Mouse (Mus musculus): ENCODE measurements around the gene Plppr3. TPM values are rescaled to one million over a fixed set of nuclear protein-coding genes. Genes with fewer than 3 reads are reported as not detected.

Plppr3 gene
- total RNA-seq, 2 experiments from 2014 or later = 51.1 to 53.3 TPM

DNA sequence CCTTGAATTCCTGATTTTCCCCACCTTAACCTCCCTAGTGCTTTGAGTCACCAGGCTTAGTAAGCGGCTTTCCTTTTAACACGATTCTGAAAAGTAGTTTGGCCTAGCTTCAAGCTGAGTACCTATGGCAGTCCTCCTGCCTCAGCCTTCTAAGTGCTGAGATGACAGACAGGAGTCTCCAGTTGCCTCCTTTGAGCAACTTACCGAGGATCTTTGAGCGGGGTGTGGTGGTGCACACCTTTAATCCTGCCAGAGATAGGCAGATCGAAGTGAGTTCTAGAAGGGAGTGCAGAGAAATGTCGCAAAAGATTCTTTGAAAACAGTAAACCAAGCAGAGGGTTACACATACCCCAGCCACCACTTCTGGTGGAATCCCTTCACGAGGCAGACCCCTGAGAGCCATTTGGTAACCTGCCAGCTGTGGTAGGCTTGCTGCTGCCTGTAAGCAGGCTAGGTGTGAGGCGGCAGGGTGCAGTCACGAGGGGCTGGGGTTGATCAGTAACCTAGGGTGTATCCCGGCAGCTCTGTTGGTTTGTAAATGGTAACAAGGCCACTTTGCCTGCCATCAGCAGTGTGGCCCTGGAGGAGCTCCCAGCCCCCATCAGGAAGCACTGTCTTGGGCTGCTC, 18.8 kb downstream of the Plppr3 start:
- intact Hi-C loops (cut with DNase I) = loop anchor here (2.0 kb wide), 1 partner anchor 15 kb away; no protein-coding TSS in a partner anchor
- DNase-seq (ENCODE audit: low spot score in 2 of 2) = no peak

GRCm38 (mm10) chr10:79854801-79855541, 19.5 kb downstream of the Plppr3 start:
- peak in 1 of 2 experiments; percentile 67 for DNase-seq (ENCODE audit: low spot score in 2 of 2)
- intact Hi-C loops (cut with DNase I) = loop anchor here (2.0 kb wide), 1 partner anchor 14 kb away; no protein-coding TSS in a partner anchor

DNA sequence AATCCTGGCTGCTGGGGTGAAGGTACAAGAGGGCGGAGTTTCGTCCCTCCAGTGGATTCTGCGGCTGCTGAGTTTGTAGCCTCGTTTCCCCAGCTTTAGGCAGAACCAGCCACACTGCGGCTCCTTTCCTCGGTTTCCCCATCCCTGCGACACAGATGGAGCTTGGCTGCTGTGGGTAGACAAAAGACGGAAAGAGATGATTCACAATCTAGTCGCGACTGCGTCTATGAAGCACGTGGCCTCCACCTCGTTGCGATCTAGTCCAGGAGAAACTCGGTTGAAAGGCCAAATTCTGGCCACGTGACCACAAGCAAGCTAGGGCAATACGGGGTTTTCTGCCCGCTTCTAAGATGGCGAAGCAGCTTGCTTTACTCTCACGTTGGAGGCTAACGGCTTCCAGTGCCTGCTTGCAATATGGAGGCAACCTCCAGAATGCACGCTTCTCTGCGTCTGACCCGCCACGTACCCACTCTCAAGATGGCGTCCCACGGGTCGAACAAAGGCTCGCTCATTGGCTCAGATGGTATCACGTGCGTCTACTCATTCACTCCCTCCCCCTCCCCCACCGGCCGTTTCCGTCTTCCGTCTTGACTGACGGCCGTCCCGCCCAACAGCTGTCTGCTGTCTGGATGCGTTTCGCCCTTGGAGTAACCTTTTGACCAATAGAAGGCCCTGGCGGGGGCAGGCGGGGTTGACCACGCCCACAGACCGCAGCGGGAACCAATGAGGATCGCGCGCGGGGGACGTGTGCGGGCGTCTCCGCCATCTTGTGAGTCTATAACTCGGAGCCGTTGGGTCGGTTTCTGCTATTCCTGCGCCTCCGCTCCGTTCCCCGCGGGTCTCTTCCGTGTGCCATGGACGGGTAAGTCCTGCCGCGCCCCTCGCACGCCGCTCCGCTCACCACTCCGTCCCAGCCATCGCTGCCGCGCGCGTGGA, 20.3 kb downstream of the Plppr3 start, which contains the start of gene Ptbp1:
Ptbp1 (plus strand) TSS at position 568 of the 936 bp plus-strand sequence.
- intact Hi-C loops (cut with DNase I) = loop anchor here (2.0 kb wide), 1 partner anchor 13 kb away; no protein-coding TSS in a partner anchor
- DNase-seq (ENCODE audit: low spot score in 2 of 2) = peak; percentile 99 to 100

DNA sequence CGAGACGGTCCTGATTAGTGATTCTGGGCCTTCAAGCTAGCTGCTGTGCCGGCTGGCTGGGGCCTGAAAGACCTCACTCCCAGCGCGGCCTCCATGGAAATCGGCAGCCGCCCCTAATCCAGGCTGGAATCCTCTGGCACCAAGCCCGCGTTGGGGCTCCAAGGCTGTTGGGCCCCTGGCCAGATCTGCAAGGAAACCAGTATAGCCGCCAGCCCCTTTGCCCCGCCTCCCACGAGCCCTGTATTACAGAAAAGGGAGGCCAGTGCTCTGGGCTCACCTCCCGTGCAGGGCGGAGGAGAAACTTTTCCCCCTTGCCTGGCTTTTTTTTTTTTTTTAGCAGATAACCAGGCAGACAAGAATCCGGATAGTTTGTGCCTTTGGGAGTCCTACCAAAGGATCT, 21.0 kb downstream of the Plppr3 start:
- peak; percentile 79 to 84 for DNase-seq (ENCODE audit: low spot score in 2 of 2)
- intact Hi-C loops (cut with DNase I) = no loop called here

- intact Hi-C loops (cut with DNase I) = no loop called here
- DNase-seq (ENCODE audit: low spot score in 2 of 2) = no peak
These were observed 21.6 kb downstream of the Plppr3 start for GRCm38 (mm10) chr10:79852827-79853226.

GRCm38 (mm10) chr10:79852107-79852789, 22.2 kb downstream of the Plppr3 start:
- no peak for DNase-seq (ENCODE audit: low spot score in 2 of 2)
- intact Hi-C loops (cut with DNase I) = no loop called here

GRCm38 (mm10) chr10:79851653-79852052, 22.8 kb downstream of the Plppr3 start:
- no peak for DNase-seq (ENCODE audit: low spot score in 2 of 2)
- intact Hi-C loops (cut with DNase I) = no loop called here

DNA sequence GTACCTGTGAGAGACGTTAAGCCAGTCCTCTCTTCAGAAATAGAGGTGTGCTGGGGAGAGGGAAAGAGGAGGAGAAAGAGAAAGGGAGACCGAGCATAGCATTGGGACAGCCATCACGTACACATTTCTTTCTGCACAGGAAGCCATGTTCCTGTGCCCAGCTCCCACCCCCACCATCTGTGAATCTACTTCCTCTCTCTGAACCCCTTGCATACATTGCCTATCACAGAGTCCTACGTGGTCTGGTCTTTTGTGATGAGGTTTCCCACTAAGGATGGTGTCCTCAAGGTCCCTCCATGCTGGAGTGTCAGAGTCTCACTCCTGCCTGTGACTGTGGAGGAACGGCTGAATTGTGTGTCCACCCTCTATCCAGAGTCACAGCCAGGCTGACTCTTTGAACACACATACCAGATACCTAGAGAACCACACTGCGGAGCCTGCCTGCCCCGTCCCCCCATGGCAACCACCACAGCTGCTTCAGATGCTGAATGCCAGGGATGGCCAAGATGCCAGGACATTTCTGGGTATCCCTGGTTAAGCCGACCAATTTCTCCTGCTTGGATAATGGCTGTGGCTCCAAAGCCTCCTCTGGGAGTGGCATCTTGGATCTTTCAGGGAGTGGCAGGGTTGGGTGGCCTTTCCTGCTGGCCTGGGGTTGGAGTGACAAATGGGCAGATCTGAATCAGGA, 24.3 kb downstream of the Plppr3 start:
- intact Hi-C loops (cut with DNase I) = no loop called here
- no peak for DNase-seq (ENCODE audit: low spot score in 2 of 2)

GRCm38 (mm10) chr10:79846553-79846952, 27.9 kb downstream of the Plppr3 start:
- intact Hi-C loops (cut with DNase I) = no loop called here
- DNase-seq (ENCODE audit: low spot score in 2 of 2) = no peak

DNA sequence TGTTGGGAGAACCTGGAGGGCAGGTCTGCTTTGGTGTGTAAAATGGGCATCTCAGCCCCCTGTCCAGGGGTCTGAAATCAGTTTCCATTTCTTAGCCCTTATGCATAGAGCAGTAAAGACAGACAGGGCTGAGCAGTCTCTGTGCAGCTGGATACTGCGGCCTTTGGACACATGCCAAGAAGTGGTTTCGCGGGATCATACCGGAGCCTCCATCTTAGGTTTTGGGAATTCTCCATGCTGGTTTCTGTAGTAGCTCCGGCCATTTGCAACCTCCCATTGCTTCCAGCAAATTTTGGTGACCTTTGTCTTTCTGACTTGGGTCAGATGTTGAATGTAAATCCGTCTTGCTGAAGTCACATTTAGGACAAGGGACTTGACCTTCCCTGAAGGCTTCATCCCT, 31.0 kb downstream of the Plppr3 start:
- intact Hi-C loops (cut with DNase I) = no loop called here
- DNase-seq (ENCODE audit: low spot score in 2 of 2) = no peak

- intact Hi-C loops (cut with DNase I) = no loop called here
- no peak for DNase-seq (ENCODE audit: low spot score in 2 of 2)
These were observed 32.1 kb downstream of the Plppr3 start for GRCm38 (mm10) chr10:79842322-79842721.

DNA sequence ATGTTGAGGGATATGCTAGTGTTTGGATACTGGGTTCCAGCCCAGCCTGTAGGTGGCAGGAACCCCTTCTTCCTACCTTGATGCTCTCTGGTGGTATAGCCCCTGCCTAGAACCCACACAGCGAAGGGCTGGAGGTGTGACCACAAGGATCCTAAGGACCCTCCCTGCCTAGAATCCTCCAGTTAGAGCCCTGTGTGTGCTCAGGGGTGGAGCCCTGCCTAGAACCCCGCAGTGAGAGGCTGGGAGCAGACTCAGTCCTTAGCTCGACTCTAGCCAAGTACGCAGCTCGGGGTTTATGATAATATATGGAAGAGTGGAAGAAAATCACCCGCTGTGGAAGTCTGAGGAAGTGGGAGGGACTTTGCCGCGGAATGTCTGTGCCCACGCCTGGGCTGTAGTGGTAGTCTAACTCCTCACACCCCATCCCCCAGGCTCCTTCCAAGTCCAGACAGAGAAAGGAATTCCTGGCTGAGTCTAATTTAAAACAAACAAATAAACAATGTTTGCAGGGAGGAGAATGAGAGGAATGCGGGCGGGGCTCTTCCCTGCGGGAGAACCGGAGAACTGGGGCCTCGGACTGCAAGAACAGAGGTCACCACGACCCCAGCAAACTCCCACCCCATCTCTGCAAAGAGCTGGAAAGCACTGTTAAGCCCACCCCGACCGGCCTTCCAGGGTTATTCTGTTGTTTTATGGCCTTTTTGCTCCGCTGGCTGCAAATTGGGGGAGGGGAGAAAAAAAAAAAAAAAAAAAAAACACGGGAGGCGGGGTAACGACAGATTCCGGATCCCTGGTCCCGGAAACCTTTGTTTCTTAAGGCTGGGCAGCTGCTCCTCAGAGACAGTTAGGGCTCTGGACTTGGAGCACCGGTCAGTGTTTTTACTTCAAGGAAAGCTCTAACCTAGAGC, 33.5 kb downstream of the Plppr3 start:
- intact Hi-C loops (cut with DNase I) = loop anchor here (2.0 kb wide), 1 partner anchor 14 kb away; the partner anchor contains the start of gene Ptbp1
- peak; percentile 72 to 92 for DNase-seq (ENCODE audit: low spot score in 2 of 2)

GRCm38 (mm10) chr10:79840091-79840490, 34.3 kb downstream of the Plppr3 start:
- intact Hi-C loops (cut with DNase I) = loop anchor here (2.0 kb wide), 1 partner anchor 15 kb away; the partner anchor contains the start of gene Ptbp1
- no peak for DNase-seq (ENCODE audit: low spot score in 2 of 2)

DNA sequence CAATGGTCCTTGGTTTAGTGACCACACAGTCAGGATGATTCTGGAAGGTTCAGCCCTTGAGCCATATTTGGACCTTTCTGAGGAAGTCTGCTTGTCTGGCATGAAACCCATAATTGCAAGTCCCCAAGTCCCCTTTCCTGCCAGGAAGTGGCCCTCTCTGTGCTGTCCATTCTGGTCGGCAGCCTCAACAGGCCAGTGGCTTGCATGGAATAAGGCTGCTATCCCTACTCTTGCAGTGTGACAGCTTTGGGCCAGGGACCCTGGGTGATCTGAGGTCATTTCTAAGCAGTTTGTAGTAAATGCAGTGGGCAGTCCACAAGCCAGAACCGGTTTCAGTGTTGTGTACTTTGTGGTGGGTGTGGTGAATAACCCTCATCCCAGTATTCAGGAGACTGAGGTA, 36.3 kb downstream of the Plppr3 start:
- intact Hi-C loops (cut with DNase I) = loop anchor here (5.0 kb wide), 1 partner anchor 44 kb away; no protein-coding TSS in a partner anchor
- no peak for DNase-seq (ENCODE audit: low spot score in 2 of 2)

- intact Hi-C loops (cut with DNase I) = loop anchor here (5.0 kb wide), 1 partner anchor 45 kb away; no protein-coding TSS in a partner anchor
- DNase-seq (ENCODE audit: low spot score in 2 of 2) = no peak
These were observed 37.5 kb downstream of the Plppr3 start for GRCm38 (mm10) chr10:79836918-79837317.

DNA sequence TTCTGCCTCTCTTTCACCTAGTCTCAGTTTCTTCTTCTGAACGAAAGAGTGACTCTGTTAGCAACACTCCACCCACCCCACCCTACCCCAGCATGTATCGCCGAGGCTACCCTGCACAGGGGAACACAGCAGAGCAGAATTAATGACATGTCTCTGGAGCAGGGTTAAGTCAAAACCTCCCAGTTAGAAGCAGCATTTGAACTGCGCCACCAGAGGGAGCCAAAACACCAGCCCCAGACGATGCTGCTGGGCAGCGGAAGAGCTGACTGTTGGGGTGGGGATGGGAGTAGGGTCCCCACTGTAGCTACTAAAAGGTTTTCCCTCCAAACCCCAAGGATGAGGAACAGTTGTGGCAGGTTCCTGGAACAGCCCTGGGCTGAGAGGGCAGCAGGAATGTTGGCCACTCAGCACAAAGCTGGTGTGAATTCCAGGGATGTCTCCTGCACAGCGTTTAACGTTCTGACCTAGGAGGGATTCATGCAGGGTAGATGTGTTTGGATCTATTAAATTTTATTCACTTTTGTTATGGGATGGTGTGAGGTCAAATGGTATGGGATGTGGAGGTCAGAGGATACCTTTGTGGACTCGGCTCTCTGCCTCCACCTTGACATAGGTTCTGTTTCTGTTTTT, 39.5 kb downstream of the Plppr3 start:
- DNase-seq (ENCODE audit: low spot score in 2 of 2) = peak; percentile 71 to 77
- intact Hi-C loops (cut with DNase I) = loop anchor here (1.0 to 5.0 kb wide), 3 partner anchors 47 to 120 kb away; no protein-coding TSS in a partner anchor

DNA sequence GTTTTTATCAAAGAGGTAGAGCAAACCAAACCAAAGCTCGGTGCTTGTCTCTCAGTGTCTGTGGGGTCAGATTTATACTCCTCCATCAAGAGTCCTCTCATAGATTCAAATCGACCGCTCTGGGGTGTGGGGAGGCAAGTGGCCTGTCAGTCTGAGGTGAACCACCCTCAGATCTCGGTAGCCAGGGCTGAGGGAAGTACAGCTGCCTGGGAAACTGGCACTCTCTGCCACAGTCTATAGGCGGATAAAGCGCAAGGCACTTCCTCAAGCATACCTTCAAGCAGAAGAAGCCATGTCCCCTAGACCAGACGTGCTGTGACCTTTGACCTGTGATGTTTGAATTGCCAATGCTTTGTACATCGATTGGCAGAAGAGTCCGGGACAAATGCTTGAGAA, 41.6 kb downstream of the Plppr3 start:
- DNase-seq (ENCODE audit: low spot score in 2 of 2) = no peak
- intact Hi-C loops (cut with DNase I) = no loop called here
